Mouse (Mus musculus): Measurements from ENCODE around the gene Cacna1e.

GRCm38 (mm10) chr1:154805742-154806141 is 78.6 kb downstream of the Cacna1e start:
- TF ChIP-seq CTCF (IDR thresholded peaks at IDR 0.05; ENCODE audit: low read depth): no peak
- no peak for TF ChIP-seq EP300 (IDR thresholded peaks at IDR 0.05; ENCODE audit: low read depth)
